Mouse (Mus musculus) spleen, postnatal 14 days (tissue): ENCODE results near the gene Map4k1.
A peak's percentile ranks its signal among the peaks of the same experiment; 100 is the strongest.

Experiments used
- DNase-seq, 2 experiments: peaks; one replicate each; pipeline ENCODE4 v3.0.0; 2021 to 2022; ENCODE audit warnings: low spot score in 2 of 2

Map4k1 gene

GRCm38 (mm10) chr7:29026195-29026594 is 44.3 kb downstream of the Map4k1 start:
- no peak for DNase-seq

DNA sequence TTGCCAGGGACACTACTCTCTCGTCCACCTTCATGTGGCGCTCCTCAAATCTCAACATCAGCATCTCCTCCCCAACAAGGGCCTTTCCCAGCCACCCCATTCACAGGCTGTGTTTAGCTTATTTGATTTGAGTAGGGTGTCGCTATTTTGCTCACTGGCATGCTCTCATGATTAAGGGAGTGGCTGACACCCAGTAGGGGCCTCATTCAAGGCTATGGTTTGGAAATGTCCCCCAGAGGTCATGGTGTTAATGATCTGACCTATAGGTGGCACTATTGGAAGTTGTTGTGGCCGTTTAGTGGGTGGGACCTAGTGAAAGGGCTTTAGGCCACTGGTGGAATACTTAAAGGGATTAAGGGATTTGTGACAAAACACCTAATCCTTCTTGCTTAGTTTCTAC is 45.0 kb downstream of the Map4k1 start:
- no peak for DNase-seq

- no peak for DNase-seq
Measured at GRCm38 (mm10) chr7:29028761-29029160, 46.9 kb downstream of the Map4k1 start.

- no peak for DNase-seq
Measured at GRCm38 (mm10) chr7:29029690-29030656, 48.1 kb downstream of the Map4k1 start.

GRCm38 (mm10) chr7:29031641-29032040 is 49.8 kb downstream of the Map4k1 start:
- no peak for DNase-seq

GRCm38 (mm10) chr7:29032685-29033084 is 50.8 kb downstream of the Map4k1 start:
- no peak for DNase-seq

DNA sequence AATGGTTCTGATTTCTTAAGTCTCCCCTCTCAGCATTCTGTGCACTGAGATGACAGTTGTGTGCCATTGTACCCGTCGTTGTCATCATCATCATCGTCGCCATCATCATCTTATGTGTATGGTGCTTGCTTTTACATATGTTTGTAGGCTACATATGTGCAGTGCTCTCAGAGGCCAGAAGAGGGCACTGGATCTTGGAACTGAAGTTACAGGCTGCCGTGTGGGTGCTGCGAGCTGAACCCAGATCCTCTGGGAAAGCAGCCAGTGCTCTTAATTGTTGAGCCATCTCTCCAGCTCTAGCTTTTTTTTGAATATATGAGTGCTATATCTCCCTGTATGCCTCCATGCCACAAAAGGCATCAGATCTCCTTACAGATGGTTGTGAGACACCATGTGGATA is 55.4 kb downstream of the Map4k1 start:
- DNase-seq = no peak

GRCm38 (mm10) chr7:29039604-29039984 is 57.7 kb downstream of the Map4k1 start:
- peak; percentile 69 to 86 for DNase-seq

DNA sequence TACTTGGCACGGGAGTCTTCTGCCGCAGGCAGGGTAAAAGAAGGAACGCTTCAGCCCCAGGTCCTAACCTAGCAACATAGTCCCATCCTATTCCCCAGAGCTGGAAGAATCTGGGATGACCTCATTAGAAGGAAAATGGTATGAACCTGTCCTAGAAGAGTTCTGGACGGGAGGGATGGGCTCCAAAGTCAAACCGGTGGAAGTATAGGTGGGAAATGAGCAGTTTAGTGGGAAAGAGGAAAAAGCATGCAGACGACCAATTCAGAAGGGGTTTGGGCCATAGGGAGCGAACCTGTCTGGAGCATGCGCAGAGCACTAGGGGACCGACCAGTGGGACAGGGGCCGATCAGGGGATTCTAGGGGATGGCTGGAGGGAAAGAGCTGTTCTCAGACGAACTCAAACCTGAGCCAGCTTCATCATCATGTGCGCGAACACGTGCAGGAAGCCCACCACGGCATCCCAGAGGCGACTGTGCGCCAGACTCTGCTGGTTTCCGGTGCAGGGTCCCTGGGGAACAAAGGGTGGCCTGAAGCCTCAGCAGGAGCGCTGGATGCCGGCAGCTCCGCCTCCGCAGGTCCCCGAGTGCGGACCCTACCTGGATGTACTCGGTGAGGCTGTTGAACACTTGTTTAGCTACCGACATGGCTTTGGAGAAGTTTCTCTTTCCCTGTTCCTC is 58.3 kb downstream of the Map4k1 start:
- DNase-seq = no peak

DNA sequence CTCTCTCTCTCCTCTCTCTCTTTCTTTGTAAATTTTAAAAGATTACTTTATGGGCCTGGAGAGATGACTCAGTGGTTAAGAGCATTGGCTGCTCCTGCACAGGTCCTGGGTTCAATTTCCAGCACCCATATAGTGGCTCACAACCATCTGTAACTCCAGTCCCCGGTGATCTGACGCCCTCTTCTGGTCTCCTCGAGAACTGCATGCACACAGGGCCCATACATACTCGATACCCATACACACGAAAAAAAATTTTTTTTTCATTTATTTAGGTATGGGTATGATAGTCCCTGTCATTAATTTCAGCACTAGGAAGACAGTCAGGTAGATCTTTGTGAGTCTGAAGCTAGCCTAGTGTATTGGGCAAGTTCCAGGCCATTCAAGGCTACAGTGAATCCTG is 59.3 kb downstream of the Map4k1 start:
- no peak for DNase-seq

- no peak for DNase-seq
Measured at GRCm38 (mm10) chr7:29043016-29043673, 61.3 kb downstream of the Map4k1 start.

DNA sequence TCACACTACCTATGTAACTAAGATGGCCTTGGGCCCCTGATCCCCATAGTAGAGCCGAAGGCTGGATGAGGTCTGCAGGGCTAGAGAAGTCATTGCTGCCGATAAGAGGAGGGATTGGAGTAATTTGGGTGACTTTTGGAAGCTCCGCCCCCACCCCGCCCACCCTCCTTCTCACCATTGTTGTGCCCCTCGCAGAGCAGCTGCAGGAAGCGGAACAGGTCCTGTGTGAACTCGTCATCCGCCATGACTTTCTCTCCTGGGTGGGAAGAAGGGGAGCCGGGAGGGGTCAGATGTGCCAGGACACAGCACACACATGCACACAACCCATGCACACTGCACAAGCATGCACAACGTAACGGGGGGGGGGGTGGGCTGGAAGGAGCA is 61.8 kb downstream of the Map4k1 start:
- no peak for DNase-seq

GRCm38 (mm10) chr7:29044302-29044701 is 62.5 kb downstream of the Map4k1 start:
- DNase-seq = no peak

DNA sequence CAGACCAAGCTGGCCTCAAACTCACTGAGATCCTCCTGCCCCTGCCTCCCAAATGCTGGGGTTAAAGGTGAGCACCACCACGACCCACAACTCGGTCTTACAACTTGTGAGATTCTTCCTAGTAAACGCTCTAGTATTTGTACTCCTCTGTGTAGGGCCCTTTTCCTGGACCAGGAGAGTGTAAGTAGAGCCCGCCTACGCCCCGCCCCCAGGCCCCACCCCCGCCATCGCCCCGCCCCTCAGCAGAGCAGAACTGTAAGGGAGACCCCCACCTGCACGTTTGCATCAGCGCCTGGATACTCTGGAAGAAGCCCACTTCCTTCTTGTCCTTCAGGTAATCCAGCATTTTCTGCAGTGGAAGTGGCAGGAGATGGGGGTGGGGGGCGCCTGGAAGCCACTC is 64.7 kb downstream of the Map4k1 start:
- DNase-seq = no peak

DNA sequence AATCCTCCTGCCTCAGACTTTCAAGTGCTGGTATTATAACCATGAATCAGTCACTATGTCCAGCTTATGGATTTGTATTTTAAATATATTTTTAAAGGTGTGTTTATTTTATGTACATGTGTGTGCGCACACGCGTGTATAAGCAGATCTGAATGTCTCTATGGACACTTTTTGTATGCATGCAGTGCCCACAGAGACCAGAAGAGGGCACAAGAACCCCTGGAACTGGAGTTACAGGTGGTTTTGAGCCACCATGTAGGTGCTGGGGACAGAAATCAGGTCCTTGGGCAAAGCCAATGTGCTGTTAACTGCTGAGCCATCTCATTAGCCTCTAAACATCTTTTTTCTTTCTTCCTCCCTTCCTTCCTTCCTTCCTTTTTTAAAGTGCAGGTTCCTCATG is 66.2 kb downstream of the Map4k1 start:
- no peak for DNase-seq

DNA sequence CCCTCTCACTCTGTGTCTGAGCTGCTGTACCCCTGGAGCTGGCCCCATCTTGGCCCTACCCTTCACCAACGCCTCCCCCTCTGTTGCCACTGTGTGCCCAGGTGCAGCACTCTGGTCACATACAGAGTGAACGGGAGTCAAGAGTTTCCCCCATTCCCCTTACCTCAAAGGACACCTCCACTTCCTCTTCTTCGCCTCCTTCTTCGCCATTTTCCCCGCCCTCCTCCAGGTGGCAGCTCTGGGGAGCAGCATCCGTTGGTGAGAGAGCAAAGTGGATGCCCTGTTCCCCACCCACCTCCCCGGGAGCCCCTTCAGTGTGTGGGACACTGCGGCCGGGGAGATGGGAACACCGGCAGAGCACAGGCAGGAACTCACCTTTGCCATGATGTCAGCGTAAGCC is 66.8 kb downstream of the Map4k1 start:
- no peak for DNase-seq

- DNase-seq = peak in 1 of 2 experiments; percentile 25
Measured at GRCm38 (mm10) chr7:29050797-29051196, 68.9 kb downstream of the Map4k1 start.

GRCm38 (mm10) chr7:29052821-29053220 is 71.0 kb downstream of the Map4k1 start:
- no peak for DNase-seq
